Mouse (Mus musculus) megakaryocyte, adult 5-6 weeks (primary cell): ENCODE results near the gene Mfsd14a. TPM values are rescaled to one million over a fixed set of nuclear protein-coding genes. Genes with fewer than 3 reads are reported as not detected.
"Not testable (repeated sequence)": the region's sequence is repeated elsewhere in the genome, so short reads cannot be mapped to it uniquely, and the experiment has no call there.

ENCODE experiments used
- ATAC-seq: 2 replicates; pipeline ENCODE4 v1.8.0; 2016; ENCODE audit warnings: mild to moderate bottlenecking, inconsistent platforms; ENCODE audit not compliant: poor library complexity, severe bottlenecking
- total RNA-seq, 2 experiments: library from RNA; stranded (forward) in 1 of 2; stranded (reverse) in 1 of 2; fragments of 153-499, 151-499 nt in 1 of 2; fragments of 221-1000, 200-1000 nt in 1 of 2; gene quantifications; 2 replicates each; pipeline versions ENCODE4 v1.2.3 to v1.2.4; 2015 to 2017

Gene Mfsd14a
- total RNA-seq (2015) (82.7 and 88.5 TPM in 2 replicates), total RNA-seq (2017) (91.5 and 95.8 TPM in 2 replicates)

- peak; percentile 95 for ATAC-seq
Observed at GRCm38 (mm10) chr3:116662463-116662863, at the start of gene Mfsd14a. Gene Mfsd14a, minus strand, starts transcription at chr3:116662677.

DNA sequence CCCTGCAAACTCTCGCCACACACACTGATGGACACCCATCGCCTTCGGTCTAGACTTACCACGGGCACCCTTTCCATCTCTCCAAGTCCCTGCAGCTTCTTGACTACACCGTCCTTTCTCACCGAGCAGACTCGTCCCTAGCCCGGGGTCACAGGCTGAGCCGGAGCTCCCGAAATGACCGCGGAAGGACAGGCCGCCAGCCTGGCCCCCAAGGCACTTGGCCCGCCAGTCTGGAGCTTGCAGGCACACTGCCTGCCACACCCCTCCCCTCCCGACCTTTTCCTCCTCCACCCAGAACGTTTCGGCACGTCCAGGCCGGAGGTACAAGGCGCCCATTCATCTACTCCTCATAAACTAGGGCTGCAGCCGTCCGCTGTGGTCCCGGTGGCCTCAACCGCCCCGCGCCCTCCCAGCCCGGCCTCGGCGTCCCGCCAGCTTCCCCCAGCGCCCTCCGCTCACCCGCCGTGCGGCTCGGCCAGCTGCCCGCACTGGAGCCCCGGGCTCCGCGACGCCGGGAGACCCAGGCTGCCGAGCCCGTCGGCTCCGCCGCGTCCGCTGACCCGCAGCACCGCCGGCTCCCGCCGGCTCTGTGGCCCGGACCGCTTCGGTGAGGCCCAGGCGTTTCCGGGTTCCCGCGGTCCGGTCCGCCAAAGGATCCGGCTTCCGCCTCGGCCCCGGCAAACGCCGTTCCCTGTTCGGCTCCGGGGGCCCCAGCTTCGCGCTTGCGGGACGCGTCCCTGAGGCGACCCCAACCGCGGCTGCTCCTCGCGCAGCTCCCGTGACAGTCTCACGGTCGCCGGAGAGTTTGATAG, 49.4 kb upstream of the Mfsd14a start:
- peak; percentile 95 for ATAC-seq

GRCm38 (mm10) chr3:116710941-116711340, 48.5 kb upstream of the Mfsd14a start:
- ATAC-seq: no peak

- ATAC-seq: no peak
Observed at GRCm38 (mm10) chr3:116705637-116706204, 43.2 kb upstream of the Mfsd14a start.

- ATAC-seq: no peak
Observed at GRCm38 (mm10) chr3:116703835-116704234, 41.4 kb upstream of the Mfsd14a start.

DNA sequence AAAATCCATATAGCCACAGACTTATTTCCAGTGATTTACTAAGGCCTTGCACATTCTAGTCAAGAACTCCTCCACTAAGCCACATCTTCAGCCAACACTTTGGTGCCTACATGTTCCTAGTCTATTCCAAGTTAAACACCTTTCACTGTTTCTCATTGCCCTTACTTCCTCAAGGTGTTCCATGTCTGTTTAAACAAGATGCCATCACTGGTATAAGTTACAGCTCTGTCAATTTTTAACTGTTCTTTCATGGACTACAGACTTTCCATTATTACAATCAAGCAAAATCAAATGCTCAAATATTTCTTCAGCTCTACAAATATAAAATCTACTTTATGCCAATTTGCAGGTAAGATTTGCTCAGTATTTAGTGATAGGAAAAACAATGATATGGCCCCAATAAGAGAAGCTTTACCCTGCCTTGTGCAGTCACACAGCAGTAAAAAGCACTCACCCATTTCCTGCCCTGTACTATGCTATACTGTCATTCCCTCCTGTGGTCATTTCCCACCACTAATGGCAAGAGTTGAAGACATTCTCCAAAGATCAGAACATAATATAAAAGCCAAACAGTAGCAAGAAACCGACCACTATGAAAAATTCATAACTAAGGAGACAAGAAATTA, 40.3 kb upstream of the Mfsd14a start:
- no peak for ATAC-seq

GRCm38 (mm10) chr3:116701601-116702000, 39.1 kb upstream of the Mfsd14a start:
- ATAC-seq: no peak

DNA sequence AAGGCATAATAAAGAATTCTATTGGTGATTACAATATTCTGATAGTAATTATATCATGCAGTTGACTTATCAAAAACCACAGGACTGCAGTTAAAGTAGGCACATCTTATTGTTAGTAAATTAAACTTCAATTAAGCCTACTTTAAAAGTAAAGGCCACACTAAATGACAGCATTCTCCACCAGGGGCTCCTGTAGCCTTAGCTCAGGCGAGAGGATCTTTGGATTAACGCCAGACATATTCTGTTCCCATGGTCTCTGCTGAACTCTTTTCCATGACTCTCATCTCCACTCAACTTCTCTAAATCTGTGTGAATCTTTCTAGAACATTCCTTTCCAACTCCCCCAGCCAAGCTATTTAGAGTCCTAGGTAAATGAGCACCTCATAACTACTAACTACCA, 36.3 kb upstream of the Mfsd14a start:
- no peak for ATAC-seq

DNA sequence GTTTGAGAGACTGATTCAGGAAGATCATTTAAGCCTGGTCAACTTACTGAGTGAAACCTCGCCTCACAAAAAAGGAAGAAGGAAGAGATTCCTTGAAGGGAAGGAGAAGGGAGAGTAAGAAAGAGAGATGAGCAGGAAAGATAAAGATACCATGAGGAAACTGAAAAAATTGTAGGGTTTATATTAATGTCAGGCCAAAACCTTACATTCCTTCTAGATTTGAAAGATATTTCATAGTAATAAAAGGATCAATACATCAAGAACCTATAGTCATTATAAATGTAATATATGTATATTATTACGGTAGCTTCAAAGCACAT, 33.1 kb upstream of the Mfsd14a start:
- ATAC-seq: no peak

DNA sequence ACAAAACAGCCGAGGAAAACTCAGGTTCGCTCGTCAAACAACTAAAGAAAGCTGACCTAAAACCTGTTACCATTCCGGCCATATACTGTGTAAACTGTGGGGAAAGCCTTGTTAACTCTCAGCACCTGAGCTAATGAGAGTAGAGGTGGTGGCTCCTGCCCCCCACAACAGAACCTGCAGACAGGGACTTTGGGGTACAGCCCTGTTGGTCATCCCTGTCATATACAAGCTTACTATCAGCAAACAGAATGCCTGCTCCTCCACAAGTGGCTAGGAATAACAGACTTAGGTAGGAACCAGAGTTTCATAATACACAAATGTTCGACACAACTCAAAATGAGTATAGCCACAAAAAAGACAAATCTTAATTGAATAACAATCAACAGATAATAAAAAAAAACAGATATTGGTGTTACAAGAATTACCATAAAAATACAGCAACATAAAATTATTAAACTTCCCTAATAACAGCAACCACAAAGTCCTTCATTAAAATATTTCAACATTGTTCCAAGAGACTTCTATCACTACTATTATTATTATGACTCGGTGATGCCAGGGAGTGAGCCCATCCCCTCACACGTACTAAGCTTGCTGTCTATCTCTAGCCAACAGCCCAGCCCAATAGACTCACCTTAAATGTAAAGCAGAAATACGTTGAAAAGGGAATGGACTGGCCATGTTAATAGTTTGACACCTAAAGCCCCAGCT, 32.6 kb upstream of the Mfsd14a start:
- no peak for ATAC-seq

DNA sequence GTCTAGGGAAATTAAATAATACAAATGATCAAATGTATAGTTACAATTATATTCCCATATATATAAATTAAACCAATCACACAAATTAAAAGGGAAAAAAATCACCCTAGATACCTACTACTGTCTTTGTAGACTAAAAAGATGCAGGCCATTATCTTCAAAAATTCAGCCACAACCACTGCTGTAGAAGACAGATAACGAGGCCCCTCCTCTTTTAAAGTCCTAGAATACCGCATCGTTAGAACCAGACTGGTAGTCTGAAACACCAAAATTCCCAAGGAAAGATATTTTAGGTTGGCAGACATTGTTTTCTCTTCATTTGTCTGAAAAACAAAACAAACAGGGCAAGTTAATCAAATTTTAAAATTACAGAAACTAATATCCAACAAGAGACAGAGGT, 31.8 kb upstream of the Mfsd14a start:
- ATAC-seq: no peak

DNA sequence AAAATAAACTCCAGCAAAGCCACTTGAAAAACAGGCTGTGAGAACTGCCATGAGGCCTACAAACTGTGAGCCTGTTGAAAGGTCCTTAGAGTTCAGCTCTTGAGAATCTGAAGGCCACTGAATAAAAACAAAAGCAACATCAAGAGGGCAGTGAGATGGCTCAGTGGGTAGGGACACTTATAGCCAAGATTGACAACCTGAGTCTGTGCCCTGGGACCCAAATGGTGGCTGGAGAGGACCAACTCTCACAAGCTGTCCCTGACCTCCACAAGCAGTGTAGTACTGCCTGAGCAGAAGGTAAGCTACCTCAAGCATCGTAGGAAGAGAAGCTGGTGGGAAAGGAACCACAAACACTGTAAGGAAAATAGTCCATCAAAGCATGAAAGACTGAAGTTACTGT, 18.7 kb upstream of the Mfsd14a start, which contains the start of gene Gm43191:
TSS of gene Gm43191 (minus strand) at position 101 of the 400 bp plus-strand sequence.
- no peak for ATAC-seq

- ATAC-seq: not testable (repeated sequence)
Observed at GRCm38 (mm10) chr3:116664281-116664680, 1.8 kb upstream of the Mfsd14a start.

GRCm38 (mm10) chr3:116661870-116662414, 535 bp downstream of the Mfsd14a start:
- ATAC-seq: peak; percentile 73

DNA sequence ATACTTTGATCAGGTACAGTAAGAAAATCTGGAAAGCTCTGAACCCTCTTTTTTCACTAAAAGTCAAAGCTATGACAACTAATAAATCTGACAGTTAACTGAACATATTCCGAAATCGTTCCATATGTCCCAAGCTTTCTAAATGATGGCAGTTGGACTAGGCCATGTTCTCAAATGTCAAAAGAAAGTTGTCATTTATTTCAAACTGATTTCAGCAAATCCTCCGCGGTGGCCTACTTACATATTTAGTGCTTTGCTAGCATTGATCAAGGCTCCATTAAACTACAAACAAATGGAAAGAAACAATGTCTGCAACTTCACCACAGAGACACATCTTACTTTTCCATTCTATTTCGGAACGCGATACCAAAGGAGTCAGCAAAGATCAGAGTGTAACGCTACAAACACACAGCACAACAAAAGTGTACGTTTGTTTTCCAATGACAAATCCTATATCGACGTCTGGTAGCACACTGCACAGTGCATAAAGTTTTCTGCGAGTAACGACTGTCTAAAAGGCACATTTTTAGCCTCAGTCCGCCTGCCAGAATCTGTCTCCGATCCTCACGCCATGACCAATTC, 1.1 kb downstream of the Mfsd14a start:
- no peak for ATAC-seq

- no peak for ATAC-seq
Observed at GRCm38 (mm10) chr3:116659856-116660430, 2.5 kb downstream of the Mfsd14a start.

GRCm38 (mm10) chr3:116658928-116659565, 3.4 kb downstream of the Mfsd14a start:
- no peak for ATAC-seq

- ATAC-seq: no peak
Observed at GRCm38 (mm10) chr3:116656184-116656965, 6.1 kb downstream of the Mfsd14a start.

- ATAC-seq: not testable (repeated sequence)
Observed at GRCm38 (mm10) chr3:116654051-116654450, 8.4 kb downstream of the Mfsd14a start.
